Mouse (Mus musculus) embryonic facial prominence, embryonic 13.5 days (tissue): Measurements from ENCODE around the gene Tgfbr1. TPM values are rescaled to one million over a fixed set of nuclear protein-coding genes. Genes with fewer than 3 reads are reported as not detected.

ENCODE experiments used
- ATAC-seq: fragments of 200-750 bp; cut with Nextera tagmentation; 2 replicates; pipeline ENCODE4 v1.8.0; 2017; ENCODE audit warnings: low read depth; ENCODE audit not compliant: insufficient number of reproducible peaks, insufficient read depth, low FRiP score, low TSS enrichment
- H3K27ac ChIP-seq: fragments of 300-500 bp; sonication (generic); 2 replicates; pipeline ENCODE4 v1.5.1; 2015; ENCODE audit warnings: moderate library complexity, mild to moderate bottlenecking, inconsistent platforms
- H3K27me3 ChIP-seq: fragments of 300-500 bp; sonication (generic); 2 replicates; pipeline ENCODE4 v1.6.1; 2015; ENCODE audit warnings: mild to moderate bottlenecking, inconsistent platforms
- H3K36me3 ChIP-seq: fragments of 300-500 bp; sonication (generic); 2 replicates; pipeline ENCODE4 v1.6.1; 2015; ENCODE audit warnings: mild to moderate bottlenecking, inconsistent platforms
- H3K4me1 ChIP-seq: fragments of 300-500 bp; sonication (generic); 2 replicates; pipeline ENCODE4 v1.6.1; 2015; ENCODE audit warnings: inconsistent platforms
- H3K4me2 ChIP-seq: fragments of 300-500 bp; sonication (generic); 2 replicates; pipeline ENCODE4 v1.6.1; 2015; ENCODE audit warnings: moderate library complexity, mild to moderate bottlenecking, inconsistent platforms
- H3K4me3 ChIP-seq: fragments of 300-500 bp; sonication (generic); 2 replicates; pipeline ENCODE4 v1.5.1; 2015; ENCODE audit warnings: mild to moderate bottlenecking, inconsistent platforms
- H3K9ac ChIP-seq: fragments of 300-500 bp; sonication (generic); 2 replicates; pipeline ENCODE4 v1.6.1; 2015; ENCODE audit warnings: mild to moderate bottlenecking, inconsistent platforms
- H3K9me3 ChIP-seq: fragments of 300-500 bp; sonication (generic); 2 replicates; pipeline ENCODE4 v1.6.1; 2016; ENCODE audit warnings: inconsistent platforms
- WGBS: fragments of 180-500 bp; shearing (Covaris S2); methylation state at CpG from one replicate; pipeline ENCODE4 v1.1.7; 2015; ENCODE audit warnings: mixed read lengths; 5-methylcytosine and 5-hydroxymethylcytosine counted together
- polyA plus RNA-seq: library from polyadenylated mRNA; unstranded; fragments of >200 nt; fragmentation: Nextera tagmentation; extraction: Ambion mirVana; gene quantifications from 2 replicates; pipeline ENCODE4 v1.2.1, GENCODE M21; 2015

Gene Tgfbr1
- polyA plus RNA-seq, 1 experiment from 2014 or later = 45.1 TPM

- H3K27me3 ChIP-seq = no peaks in the 10 kb centered on the region
- no peak for ATAC-seq
- H3K4me2 ChIP-seq = no peak overlapping the region
- WGBS = 46% methylated on average over 5 of the region's 5 CpGs
- no peak overlapping the region for H3K9ac ChIP-seq
- H3K4me1 ChIP-seq = no peaks in the 10 kb centered on the region
- H3K27ac ChIP-seq = no peak overlapping the region
- no peaks in the 10 kb centered on the region; the same call in 1 of the 2 replicates for H3K9me3 ChIP-seq
- no peak overlapping the region for H3K4me3 ChIP-seq
- no peaks in the 10 kb centered on the region for H3K36me3 ChIP-seq
Observed at GRCm38 (mm10) chr4:47449116-47449515, 96.1 kb downstream of the Tgfbr1 start.

GRCm38 (mm10) chr4:47449586-47450522 lies 96.8 kb downstream of the Tgfbr1 start:
- WGBS = 25% methylated on average over 18 of the region's 18 CpGs
- Histone ChIP-seq H3K27me3 (no peaks in the 10 kb centered on the region), H3K4me3 (no peak overlapping the region), H3K36me3 (no peaks in the 10 kb centered on the region), H3K27ac (no peak overlapping the region), H3K9me3 (no peaks in the 10 kb centered on the region; the same call in 1 of the 2 replicates), H3K4me2 (no peak overlapping the region), H3K4me1 (no peaks in the 10 kb centered on the region), H3K9ac (no peak overlapping the region)
- ATAC-seq = no peak

Other genes starting within 250 kb of the Tgfbr1 start
- 18.3 and 19.3 TPM in 2 replicates for gene Col15a1, start 145.1 kb upstream of the Tgfbr1 start, polyA plus RNA-seq
- gene Alg2, start 121.1 kb downstream of the Tgfbr1 start, polyA plus RNA-seq = 82.7 and 83.3 TPM in 2 replicates
- gene Sec61b, start 121.4 kb downstream of the Tgfbr1 start, polyA plus RNA-seq = 383 and 447 TPM in 2 replicates